Mouse (Mus musculus) natural killer cell, adult 2 months (primary cell): ENCODE results near the gene Dclre1a.

Experiments
- DNase-seq, 2 experiments: peaks; one replicate each; pipeline ENCODE4 v3.0.0; 2022; ENCODE audit warnings: low spot score in 2 of 2

Dclre1a gene

GRCm38 (mm10) chr19:56485376-56486271, 62.4 kb downstream of the Dclre1a start:
- no peak for DNase-seq

GRCm38 (mm10) chr19:56484630-56485375, 63.2 kb downstream of the Dclre1a start:
- DNase-seq = no peak
